Comparison of ENCODE assay signal across 9 mouse cellular contexts in the genomic region with DNA sequence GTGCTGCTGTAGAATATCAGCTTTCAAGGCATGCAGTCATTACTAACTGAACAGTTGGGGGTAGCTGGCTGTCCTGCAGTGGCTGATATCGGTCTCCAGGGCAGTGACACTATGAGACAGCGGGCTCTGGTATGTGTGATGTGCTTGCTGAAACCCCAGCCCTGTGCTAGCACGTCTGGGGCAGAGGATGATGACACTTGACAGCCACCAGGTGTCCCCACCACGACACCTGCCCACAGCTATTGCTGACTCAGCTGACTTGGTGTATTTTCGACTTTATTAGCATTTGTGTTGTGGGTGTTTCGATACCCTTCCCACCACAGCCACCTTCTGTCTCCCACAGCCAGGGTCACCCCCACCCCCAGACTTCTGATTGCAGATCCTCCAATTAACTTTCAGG. TPM values are rescaled to one million over a fixed set of nuclear protein-coding genes. Genes with fewer than 3 reads are reported as not detected.
DNase-seq lines count a peak whose midpoint lies in the region; ATAC-seq and TF ChIP-seq lines count a peak whose summit lies in the region.
"Had no signal": no experiment of that assay in that cellular context is flagged by ENCODE, and none has a peak within 500 bp of the region (broad histone marks: within the 10 kb centered on the region; RNA-seq: fewer than 3 reads in every experiment).

No protein-coding gene starts in this region.

- H3K27ac ChIP-seq in heart, embryonic 14.5 days (replicated peaks in 1 of 2; ENCODE audit: control insufficient read depth in 1 of 2, insufficient read depth in 1 of 2, low read depth in 2 of 2, low read length in 2 of 2) = no peak overlapping the region
- no peak overlapping the region for H3K27ac ChIP-seq in hindbrain, postnatal 0 days
- no peak overlapping the region for H3K27ac ChIP-seq in lung, postnatal 0 days (ENCODE audit: low read length)
- H3K27ac ChIP-seq: embryonic facial prominence, embryonic 12.5 days had no signal

- peak; percentile 55; the same call in 1 of the 2 replicates for ATAC-seq in heart, embryonic 14.5 days (ENCODE audit: insufficient number of reproducible peaks, insufficient read depth, low FRiP score, low read depth)
- peak; percentile 79 for ATAC-seq in hindbrain, postnatal 0 days
- peak; percentile 61 for ATAC-seq in lung, postnatal 0 days

- H3K4me3 ChIP-seq in heart, embryonic 14.5 days (ENCODE audit: control insufficient read depth in 1 of 2, insufficient read depth in 1 of 2, low read depth in 1 of 2, low read length in 2 of 2) = no peak overlapping the region
- H3K4me3 ChIP-seq in hindbrain, postnatal 0 days (ENCODE audit: low read length) = no peak overlapping the region
- no peak overlapping the region for H3K4me3 ChIP-seq in lung, postnatal 0 days (ENCODE audit: low read depth, low read length)
- H3K4me3 ChIP-seq: embryonic facial prominence, embryonic 12.5 days had no signal

- TF ChIP-seq EP300 in lung, postnatal 0 days (IDR thresholded peaks at IDR 0.05) = no peak

- peaks cover 23% of the 10 kb centered on the region for H3K27me3 ChIP-seq in heart, embryonic 14.5 days (ENCODE audit: control insufficient read depth, insufficient read depth, low read length)
- H3K27me3 ChIP-seq in hindbrain, postnatal 0 days (ENCODE audit: insufficient read depth, low read length) = no peaks in the 10 kb centered on the region
- no peaks in the 10 kb centered on the region for H3K27me3 ChIP-seq in lung, postnatal 0 days (replicated peaks; ENCODE audit: insufficient read depth, low read length)

- WGBS in heart, embryonic 14.5 days = 9% methylated on average over 6 of the region's 6 CpGs
- WGBS in hindbrain, postnatal 0 days = 20% methylated on average over 6 of the region's 6 CpGs
- 16% methylated on average over 6 of the region's 6 CpGs for WGBS in lung, postnatal 0 days

- DNase-seq in heart, adult 9 months (ENCODE audit: low spot score in 2 of 2) = no peak
- peak; percentile 35 to 58 for DNase-seq in CD8-positive naive resting alpha-beta T cell, adult 2 months (ENCODE audit: low read depth in 2 of 2, low spot score in 2 of 2)
- DNase-seq in c-Kit-positive CD71-positive TER-119-positive erythroid progenitor cells, embryonic 14.5 days (ENCODE audit: low spot score) = peak; percentile 15
- peak; percentile 70 for DNase-seq in hindbrain, postnatal 0 days (ENCODE audit: low spot score)
- DNase-seq in lung, postnatal 0 days (ENCODE audit: low spot score) = peak; percentile 36
- DNase-seq in spleen, postnatal 4 days (ENCODE audit: low spot score in 2 of 2) = peak; percentile 39 to 75
- no peak for DNase-seq in frontal cortex, postnatal 14 days (ENCODE audit: low spot score in 2 of 2)

- no peak overlapping the region for H3K4me2 ChIP-seq in heart, embryonic 14.5 days (ENCODE audit: low read length)
- H3K4me2 ChIP-seq in hindbrain, postnatal 0 days (ENCODE audit: low read depth, low read length) = no peak overlapping the region
- no peak overlapping the region for H3K4me2 ChIP-seq in lung, postnatal 0 days (replicated peaks; ENCODE audit: low read depth, low read length)
- H3K4me2 ChIP-seq: embryonic facial prominence, embryonic 12.5 days had no signal

- H3K9ac ChIP-seq in heart, embryonic 14.5 days (ENCODE audit: low read length) = no peak overlapping the region
- H3K9ac ChIP-seq in hindbrain, postnatal 0 days (replicated peaks; ENCODE audit: low read length) = no peak overlapping the region
- no peak overlapping the region for H3K9ac ChIP-seq in lung, postnatal 0 days (replicated peaks; ENCODE audit: low read depth)
- H3K9ac ChIP-seq: embryonic facial prominence, embryonic 12.5 days had no signal

- no peaks in the 10 kb centered on the region for H3K9me3 ChIP-seq in heart, embryonic 14.5 days (ENCODE audit: control insufficient read depth, low read length)
- H3K9me3 ChIP-seq in hindbrain, postnatal 0 days (ENCODE audit: low read length) = no peaks in the 10 kb centered on the region
- no peaks in the 10 kb centered on the region for H3K9me3 ChIP-seq in lung, postnatal 0 days (ENCODE audit: low read length)

- H3K36me3 ChIP-seq in heart, embryonic 14.5 days (ENCODE audit: control insufficient read depth, insufficient read depth, low read length) = no peaks in the 10 kb centered on the region
- peaks cover 51% of the 10 kb centered on the region for H3K36me3 ChIP-seq in hindbrain, postnatal 0 days (ENCODE audit: insufficient read depth, low read length)
- no peaks in the 10 kb centered on the region for H3K36me3 ChIP-seq in lung, postnatal 0 days (ENCODE audit: insufficient read depth, low read length)
- H3K36me3 ChIP-seq: embryonic facial prominence, embryonic 12.5 days had no signal

- TF ChIP-seq CTCF in hindbrain, postnatal 0 days (IDR thresholded peaks at IDR 0.05; ENCODE audit: low read depth) = peak; percentile 75
- TF ChIP-seq CTCF in lung, postnatal 0 days (IDR thresholded peaks at IDR 0.05) = peak; percentile 73

- H3K4me1 ChIP-seq in heart, embryonic 14.5 days (ENCODE audit: control insufficient read depth in 2 of 2, insufficient read depth in 2 of 2, low read length in 2 of 2) = no peaks in the 10 kb centered on the region
- H3K4me1 ChIP-seq in hindbrain, postnatal 0 days (ENCODE audit: insufficient read depth, low read length) = no peaks in the 10 kb centered on the region
- H3K4me1 ChIP-seq in lung, postnatal 0 days (ENCODE audit: insufficient read depth, low read depth, low read length) = no peaks in the 10 kb centered on the region
- H3K4me1 ChIP-seq: embryonic facial prominence, embryonic 12.5 days had no signal

RNA-seq across cellular contexts. Expression of a gene that starts 16.2 kb away (rescaled TPM):
- 0.26 and 0.34 TPM in 2 replicates for polyA plus RNA-seq in heart, embryonic 14.5 days (2014; fragmentation: Nextera tagmentation; extraction: Ambion mirVana)
- 429 and 473 TPM in 2 replicates for total RNA-seq in hindbrain, postnatal 0 days (2014; rRNA removed)
- polyA plus RNA-seq in hindbrain, postnatal 0 days (2015; fragmentation: Nextera tagmentation; extraction: Ambion mirVana) = 155 and 183 TPM in 2 replicates
- polyA plus RNA-seq in lung, postnatal 0 days (2015; fragmentation: Nextera tagmentation; extraction: Ambion mirVana) = 0.05 and 0.06 TPM in 2 replicates

RNA-seq across cellular contexts. Expression of a gene that starts 21.2 kb away (rescaled TPM):
- polyA plus RNA-seq in heart, embryonic 14.5 days (2014; fragmentation: Nextera tagmentation; extraction: Ambion mirVana) = 0.19 TPM in 1 of 2 replicates, not detected in the other
- total RNA-seq in hindbrain, postnatal 0 days (2014; rRNA removed) = 2.0 and 4.5 TPM in 2 replicates
- 2.5 and 2.9 TPM in 2 replicates for polyA plus RNA-seq in hindbrain, postnatal 0 days (2015; fragmentation: Nextera tagmentation; extraction: Ambion mirVana)
- not detected in 2 replicates for polyA plus RNA-seq in lung, postnatal 0 days (2015; fragmentation: Nextera tagmentation; extraction: Ambion mirVana)

RNA-seq across cellular contexts. Expression of a gene that starts 26.6 kb away (rescaled TPM):
- 23.0 and 26.2 TPM in 2 replicates for polyA plus RNA-seq in heart, embryonic 14.5 days (2014; fragmentation: Nextera tagmentation; extraction: Ambion mirVana)
- 6.1 and 9.4 TPM in 2 replicates for total RNA-seq in hindbrain, postnatal 0 days (2014; rRNA removed)
- 48.5 and 50.2 TPM in 2 replicates for polyA plus RNA-seq in hindbrain, postnatal 0 days (2015; fragmentation: Nextera tagmentation; extraction: Ambion mirVana)
- 27.8 and 32.0 TPM in 2 replicates for polyA plus RNA-seq in lung, postnatal 0 days (2015; fragmentation: Nextera tagmentation; extraction: Ambion mirVana)

RNA-seq across cellular contexts. Expression of a gene that starts 31.8 kb away (rescaled TPM):
- polyA plus RNA-seq in heart, embryonic 14.5 days (2014; fragmentation: Nextera tagmentation; extraction: Ambion mirVana) = 0.50 and 2.0 TPM in 2 replicates
- 0.25 TPM in 1 of 2 replicates, not detected in the other for total RNA-seq in hindbrain, postnatal 0 days (2014; rRNA removed)
- polyA plus RNA-seq in hindbrain, postnatal 0 days (2015; fragmentation: Nextera tagmentation; extraction: Ambion mirVana) = 0.19 and 0.37 TPM in 2 replicates
- polyA plus RNA-seq in lung, postnatal 0 days (2015; fragmentation: Nextera tagmentation; extraction: Ambion mirVana) = 3.8 and 4.2 TPM in 2 replicates

RNA-seq across cellular contexts. Expression of a gene that starts 34.4 kb away (rescaled TPM):
- polyA plus RNA-seq in heart, embryonic 14.5 days (2014; fragmentation: Nextera tagmentation; extraction: Ambion mirVana) = 18.1 and 21.0 TPM in 2 replicates
- total RNA-seq in hindbrain, postnatal 0 days (2014; rRNA removed) = 13.8 and 20.5 TPM in 2 replicates
- polyA plus RNA-seq in hindbrain, postnatal 0 days (2015; fragmentation: Nextera tagmentation; extraction: Ambion mirVana) = 8.4 and 9.7 TPM in 2 replicates
- 11.9 and 12.7 TPM in 2 replicates for polyA plus RNA-seq in lung, postnatal 0 days (2015; fragmentation: Nextera tagmentation; extraction: Ambion mirVana)

Comparison
In these comparisons a context has a peak if more than half of its experiments do, and no peak if none do; other contexts are left out.
1. DNase-seq: peak in CD8-positive naive resting alpha-beta T cell, adult 2 months (2 of 2), c-Kit-positive CD71-positive TER-119-positive erythroid progenitor cells, embryonic 14.5 days (single experiment), hindbrain, postnatal 0 days (single experiment), lung, postnatal 0 days (single experiment) and spleen, postnatal 4 days (2 of 2); none in heart, adult 9 months (0 of 2) and frontal cortex, postnatal 14 days (0 of 2).
2. RNA of a gene that starts 16.2 kb away (polyA plus RNA-seq): 155 to 183 TPM in hindbrain, postnatal 0 days; 0.26 to 0.34 TPM in heart, embryonic 14.5 days and 0.05 to 0.06 TPM in lung, postnatal 0 days; every median in the first group is over 100 times any median in the second.
3. Peak in every context shown above with its lines, with median percentiles within 50 percentile points of each other: ATAC-seq.